Mouse (Mus musculus): Measurements from ENCODE around the gene Pgr. TPM values are rescaled to one million over a fixed set of nuclear protein-coding genes. Genes with fewer than 3 reads are reported as not detected.

Pgr gene
- polyA plus RNA-seq (2015; fragmentation: Nextera tagmentation; extraction: Ambion mirVana) = 0.02 TPM in 2 replicates

DNA sequence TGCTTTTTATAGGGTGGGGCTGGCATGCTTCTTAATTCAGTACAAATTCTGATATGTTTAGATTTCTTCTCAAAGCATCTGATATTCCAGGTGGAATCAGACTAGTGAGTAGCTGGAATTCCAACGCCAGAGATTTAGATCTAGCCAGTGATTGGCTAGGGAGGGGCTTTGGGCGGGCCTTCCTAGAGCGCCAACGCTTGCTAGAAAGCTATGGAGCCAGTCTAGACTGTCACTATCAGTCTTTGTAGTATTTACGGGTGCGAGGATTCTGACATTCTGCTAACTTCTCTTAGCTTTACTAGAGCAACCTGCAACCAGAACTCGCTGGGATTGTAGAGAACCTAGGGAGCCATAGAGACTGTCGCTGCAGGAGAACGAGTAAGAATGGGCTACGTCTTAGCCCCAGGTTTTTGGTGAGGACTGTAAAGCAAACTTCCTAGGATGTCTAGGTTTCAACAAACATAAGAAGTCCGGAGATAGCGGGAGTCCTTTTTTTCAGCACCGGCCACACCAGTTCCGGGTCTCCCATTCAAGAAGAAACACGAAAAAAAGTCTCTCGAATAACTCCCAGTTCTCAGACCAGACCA is at the start of gene Pgr:
Gene Pgr, plus strand, starts transcription at position 218 of the 587 bp plus-strand sequence.

DNA sequence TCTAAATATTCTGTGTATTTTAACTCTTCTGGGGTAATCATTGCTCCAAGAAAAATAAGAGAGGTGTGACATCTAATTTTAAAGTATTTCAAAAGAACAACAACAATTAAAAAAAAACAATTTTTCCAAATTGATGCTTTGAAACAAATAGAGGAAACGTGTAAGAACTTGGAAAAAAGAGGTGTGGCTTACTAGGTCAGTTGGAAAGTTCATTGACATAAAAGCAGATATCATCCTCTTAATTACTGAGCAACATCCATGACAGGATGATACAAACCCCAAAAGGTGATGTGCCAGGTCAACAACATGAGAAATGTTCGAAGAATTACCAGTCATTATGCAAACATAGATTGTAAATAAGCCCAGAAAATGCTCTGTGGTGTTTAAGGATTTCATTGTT is 71.9 kb downstream of the Pgr start, which contains the start of gene Gm16485:
Gene Gm16485, plus strand, starts transcription at position 301 of the 400 bp plus-strand sequence.

Other genes with a start within 250 kb of the Pgr start
- not detected in 2 replicates for gene Gm16485, start 72.0 kb downstream of the Pgr start, polyA plus RNA-seq (2015; fragmentation: Nextera tagmentation; extraction: Ambion mirVana)